Mouse (Mus musculus): ENCODE data around the gene Clpb.

Gene Clpb

DNA sequence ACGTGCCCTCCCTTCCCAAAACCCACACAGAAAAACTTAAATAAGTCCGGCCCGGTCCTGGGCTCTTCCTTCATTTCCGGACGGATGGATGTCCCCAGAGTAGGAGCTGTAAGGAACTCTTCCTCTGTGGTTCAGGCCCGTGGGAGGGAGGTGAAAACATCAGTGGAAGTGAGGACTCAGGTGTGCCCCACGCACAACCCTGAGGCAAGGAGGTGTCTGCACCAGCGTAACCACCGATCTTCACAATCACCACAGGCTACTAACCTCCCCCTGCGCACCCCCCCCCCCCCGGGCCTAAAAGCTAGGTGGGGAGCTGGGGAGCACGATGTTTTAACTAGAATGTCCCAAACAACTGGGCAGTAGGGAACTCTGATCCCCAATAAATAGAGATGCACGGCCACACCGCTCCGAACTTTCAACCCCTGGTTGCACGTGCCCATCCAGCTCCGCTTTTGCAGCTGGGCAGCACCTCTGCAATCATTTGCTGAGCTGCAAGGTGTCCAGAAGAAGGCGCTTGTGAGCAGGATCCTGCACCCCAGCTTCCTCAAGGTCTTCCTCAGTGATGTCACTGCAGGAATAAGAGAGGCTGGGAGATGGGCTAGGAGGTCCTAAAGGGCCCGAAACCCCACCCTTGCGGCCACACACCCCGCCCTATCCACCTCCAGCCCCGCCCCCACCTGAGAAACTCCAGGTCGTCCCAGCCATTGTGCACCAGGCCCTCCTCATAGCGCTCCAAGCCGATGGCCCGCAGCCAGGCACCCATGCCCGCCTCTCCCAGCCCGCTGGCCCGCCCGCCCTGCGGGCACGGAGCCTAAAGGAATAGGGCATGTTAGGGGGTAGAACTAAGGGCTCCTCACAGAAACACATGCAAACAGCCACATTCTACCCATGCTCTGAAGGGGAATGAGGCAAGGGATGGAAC is 159.7 kb downstream of the Clpb start:
- no peak for DNase-seq

DNA sequence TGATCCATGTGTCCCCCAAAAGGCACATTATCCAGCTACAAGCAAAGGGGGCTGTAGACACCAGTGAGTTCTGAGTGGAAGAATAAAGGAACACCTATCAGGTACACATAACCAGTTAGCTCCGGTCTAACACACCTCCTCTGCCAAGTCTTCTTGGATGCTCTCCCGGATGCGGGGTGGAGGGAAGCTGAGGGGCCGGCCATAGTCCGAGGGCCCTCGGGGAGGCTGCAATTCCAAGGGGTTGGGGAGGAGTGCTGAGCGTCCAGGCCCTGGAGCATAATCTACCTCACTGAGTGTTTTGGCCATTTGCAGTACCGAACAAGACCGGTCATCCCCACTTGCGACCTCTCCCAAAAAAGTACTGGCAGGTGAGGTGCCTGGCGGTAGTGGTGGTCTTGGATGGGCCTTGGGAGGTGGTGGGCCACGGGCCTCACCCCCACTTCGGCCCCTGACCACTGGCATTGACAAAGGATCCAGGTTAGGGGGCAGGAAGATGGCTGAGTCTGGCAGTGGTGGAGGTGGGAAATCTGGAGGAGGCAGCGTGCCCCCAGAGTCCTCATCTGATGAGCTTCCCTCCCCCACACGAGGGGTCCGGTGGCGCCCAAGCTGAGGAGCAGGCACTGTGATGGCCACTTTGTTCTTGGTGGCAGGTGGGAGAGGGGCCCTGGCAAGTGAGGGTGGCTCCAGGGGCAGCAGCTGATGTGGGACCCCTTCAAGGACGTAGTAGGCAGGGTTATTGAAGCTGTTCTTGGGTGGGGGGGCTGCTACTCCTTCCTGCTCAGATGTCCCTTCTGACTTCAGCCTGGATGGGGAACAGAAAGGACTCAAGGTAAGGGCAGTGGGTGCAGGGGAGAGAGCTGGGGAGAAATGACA is 160.6 kb downstream of the Clpb start:
- DNase-seq: no peak

DNA sequence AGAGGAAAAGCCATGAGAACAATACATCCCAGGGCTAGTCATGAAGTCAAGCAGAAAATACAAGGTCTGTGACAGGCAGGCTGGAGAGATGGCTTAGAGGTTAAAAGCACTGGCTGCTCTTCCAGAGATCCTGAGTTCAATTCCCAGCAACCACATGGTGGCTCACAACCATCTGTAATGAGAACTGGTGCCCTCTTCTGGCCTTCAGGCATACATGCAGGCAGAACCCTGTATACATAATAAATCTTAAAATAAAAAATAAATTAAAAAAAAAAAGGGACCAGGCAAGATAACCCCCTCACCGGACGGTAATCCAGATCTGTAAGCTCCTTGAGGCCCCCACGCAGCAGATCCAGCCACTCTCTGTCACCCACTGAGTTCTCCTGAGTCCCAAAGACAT is 166.9 kb downstream of the Clpb start:
- no peak for DNase-seq

DNA sequence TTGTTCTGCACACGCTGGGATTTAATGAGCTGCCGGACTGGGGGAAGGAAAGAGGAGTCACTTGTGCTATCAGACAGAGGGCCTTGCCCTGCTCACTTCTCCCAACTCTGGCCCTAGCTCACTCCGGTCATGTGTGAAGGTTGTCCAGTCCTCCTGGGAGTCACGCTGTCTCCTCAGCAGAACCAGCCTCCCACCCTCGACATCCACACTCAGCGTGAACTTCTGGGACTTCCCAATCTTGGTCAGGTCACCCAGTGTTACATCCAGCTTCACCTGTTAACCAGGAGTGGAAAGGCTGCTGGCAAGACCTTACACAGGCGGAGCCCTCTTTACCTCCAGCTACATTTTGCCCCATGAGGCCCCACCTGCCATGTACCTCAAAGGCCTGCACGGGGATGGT is 168.0 kb downstream of the Clpb start:
- DNase-seq: no peak

DNA sequence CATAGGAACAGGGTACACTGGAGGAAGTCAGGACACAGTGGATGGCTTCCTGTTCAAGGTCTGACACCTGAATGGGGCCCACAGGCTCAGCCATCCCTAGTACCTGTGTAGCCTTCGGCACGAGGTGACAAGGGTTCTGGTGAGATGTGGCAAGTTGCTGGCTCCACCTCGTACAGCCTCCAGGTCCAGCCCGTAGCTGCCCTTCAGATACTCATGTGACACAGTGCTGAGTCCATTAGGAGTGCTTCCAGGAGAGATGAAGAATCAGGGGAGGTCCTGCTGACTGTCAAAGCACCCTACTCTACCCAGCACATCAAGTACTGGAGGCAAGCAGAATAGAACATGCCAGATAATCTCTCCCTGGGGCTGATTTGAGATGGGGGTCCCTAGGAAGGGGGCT is 168.9 kb downstream of the Clpb start:
- DNase-seq: no peak

DNA sequence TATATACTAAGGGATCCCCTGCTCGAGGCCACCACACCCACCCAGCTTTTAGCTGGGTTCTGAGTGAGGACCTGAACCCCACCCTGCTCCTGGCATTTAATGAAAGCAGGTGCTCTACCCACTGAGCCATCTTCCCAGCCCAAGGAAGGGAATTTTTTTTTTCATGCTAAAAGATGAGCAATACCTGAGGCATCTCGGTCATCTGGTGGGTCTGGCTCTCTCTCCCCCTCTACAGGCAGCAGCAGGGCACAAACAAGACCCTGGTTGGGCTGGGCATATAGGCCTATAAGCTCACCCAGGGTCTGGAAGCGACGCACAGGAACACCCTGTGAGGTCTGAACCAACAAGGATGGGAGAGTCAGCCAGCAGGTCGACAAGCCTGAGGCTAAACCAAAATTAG is 169.9 kb downstream of the Clpb start:
- DNase-seq: no peak

DNA sequence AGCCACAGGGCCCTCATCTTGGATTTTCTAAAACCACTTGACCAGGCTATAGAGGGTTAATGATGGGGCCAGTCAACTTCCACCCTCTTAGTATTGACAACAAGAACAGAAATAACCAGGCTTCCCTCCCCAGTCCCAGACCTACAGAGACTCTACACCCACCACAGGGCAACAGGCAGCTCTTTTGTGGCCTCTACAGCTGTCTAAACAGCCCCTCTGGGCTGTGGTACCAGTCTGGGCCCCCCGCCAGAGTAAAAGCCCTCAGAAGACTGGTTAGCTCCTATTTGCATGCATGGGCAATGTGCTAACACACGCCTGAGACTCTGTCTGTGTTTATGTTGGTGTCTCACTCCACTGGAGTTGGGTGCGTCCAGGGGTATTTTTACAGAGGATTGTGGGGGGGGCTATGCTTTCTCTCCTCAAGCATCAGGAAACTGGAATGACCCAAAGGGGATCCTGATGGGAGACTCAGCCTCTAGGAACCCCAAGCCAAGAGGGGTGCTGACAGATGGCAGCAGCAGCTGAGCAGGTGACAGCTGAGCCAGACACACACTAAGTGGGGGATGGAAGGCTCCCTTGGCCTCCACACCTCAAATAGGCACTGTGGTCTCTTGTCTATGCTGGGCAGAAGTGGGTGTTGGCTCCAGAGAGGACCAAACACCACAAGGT is 170.6 kb downstream of the Clpb start:
- no peak for DNase-seq

DNA sequence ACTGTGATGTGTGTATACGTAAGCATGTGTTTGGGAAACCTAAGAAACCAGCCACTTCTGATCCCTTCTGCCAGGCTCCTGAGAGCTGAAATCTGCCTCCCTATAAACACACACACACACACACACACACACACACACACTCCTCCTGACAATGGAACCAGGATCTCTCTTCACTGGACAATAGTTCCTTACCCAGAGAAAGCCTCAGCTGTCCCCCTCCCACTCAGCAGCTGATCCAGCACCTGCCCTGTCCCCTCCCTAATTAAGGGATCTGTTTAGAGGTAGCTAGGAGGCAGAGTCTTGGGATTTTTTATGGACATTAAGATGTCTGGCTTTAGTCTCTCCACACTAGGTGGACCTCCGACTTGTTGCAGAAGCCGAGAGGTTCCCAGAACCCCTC is 171.5 kb downstream of the Clpb start:
- no peak for DNase-seq

DNA sequence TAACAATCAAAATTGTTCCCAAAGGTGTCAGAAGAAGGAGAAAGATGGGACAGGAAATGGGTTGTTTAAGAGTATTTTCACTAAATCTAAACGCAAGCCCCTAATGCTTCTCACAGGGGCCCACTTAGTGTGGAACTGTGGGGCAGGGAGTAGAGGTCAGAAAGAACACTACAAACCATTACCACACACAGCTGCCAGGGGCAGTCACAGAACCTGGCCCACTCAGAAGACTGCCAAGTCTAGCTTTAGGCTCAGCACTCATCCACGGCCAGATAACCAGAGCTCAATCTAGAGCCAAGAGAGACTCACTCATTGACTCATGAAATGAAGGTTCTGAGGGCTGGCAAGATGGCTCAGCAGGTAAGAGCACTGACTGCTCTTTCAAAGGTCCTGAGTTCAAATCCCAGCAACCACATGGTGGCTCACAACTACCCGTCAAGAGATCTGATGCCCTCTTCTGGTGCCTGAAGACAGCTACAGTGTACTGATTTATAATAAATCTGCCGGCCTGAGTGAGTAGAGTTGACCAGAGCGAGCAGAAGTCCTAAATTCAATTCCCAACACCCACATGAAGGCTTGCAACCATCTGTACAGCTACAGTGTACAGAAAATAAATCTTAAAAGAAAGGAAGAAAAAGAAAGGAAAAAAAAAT is 172.2 kb downstream of the Clpb start:
- no peak for DNase-seq

DNA sequence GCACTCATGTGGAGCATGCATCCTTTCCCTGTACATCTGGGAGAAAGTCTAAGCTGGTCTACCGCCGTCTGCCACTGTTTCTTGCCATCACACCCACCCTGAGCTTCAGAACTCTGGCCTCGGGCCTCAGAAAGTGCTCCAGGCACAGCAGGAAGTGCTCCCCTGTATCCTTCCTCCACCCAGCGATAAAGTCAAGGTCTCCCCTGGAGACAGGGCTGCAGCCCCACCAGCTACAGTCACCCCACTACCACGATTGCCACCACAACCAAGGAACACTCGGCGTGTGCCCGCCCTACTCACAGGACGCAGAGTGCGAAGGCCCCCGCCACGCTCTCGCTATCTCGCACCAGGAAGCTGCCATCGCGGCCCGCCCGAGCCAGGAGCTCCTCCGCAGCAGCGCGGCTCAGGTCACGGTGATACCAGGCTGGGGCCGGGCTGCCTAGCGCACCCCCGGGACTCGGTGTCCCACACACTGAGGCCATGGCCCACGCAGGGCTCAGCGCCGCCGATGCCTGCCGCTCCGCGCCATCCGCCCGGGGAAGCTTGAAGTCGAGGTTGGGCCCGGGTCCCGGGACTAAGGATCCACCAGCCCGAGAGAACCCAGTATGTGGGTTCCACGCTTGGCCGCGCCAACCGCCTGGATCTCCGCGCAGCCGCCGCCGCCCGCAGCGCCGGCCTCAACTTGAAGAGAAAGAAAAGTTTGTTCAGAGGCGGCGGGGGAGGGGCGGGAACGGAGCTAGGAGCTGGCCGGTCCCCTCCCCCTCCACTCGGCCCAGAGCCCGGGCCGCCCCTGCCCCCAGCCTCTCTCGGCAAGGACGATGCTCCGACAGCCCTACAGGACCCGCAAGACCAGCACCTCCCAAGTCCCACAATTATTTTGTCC is 173.1 kb downstream of the Clpb start:
- DNase-seq: peak; percentile 28

DNA sequence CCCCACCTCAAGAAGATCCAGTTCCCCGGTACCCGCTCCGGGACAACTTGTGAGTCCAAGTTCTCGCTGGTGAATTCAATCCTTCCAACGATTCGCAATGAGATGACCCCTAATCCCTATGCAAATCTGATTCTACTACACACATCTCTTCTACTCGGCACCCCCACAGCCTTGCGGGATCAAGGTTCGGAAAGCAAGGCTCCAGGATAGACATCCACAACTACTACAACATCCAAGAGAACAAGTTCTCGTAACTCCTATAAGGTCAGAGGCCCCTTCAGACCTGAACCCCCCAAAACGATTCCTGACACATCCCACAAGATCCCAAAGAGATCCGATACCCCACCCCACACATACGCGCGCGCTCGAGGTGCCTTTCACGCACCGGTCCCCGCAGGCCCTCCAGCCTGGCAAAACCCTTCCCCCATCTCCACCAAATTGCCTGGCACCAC is 173.7 kb downstream of the Clpb start:
- no peak for DNase-seq

DNA sequence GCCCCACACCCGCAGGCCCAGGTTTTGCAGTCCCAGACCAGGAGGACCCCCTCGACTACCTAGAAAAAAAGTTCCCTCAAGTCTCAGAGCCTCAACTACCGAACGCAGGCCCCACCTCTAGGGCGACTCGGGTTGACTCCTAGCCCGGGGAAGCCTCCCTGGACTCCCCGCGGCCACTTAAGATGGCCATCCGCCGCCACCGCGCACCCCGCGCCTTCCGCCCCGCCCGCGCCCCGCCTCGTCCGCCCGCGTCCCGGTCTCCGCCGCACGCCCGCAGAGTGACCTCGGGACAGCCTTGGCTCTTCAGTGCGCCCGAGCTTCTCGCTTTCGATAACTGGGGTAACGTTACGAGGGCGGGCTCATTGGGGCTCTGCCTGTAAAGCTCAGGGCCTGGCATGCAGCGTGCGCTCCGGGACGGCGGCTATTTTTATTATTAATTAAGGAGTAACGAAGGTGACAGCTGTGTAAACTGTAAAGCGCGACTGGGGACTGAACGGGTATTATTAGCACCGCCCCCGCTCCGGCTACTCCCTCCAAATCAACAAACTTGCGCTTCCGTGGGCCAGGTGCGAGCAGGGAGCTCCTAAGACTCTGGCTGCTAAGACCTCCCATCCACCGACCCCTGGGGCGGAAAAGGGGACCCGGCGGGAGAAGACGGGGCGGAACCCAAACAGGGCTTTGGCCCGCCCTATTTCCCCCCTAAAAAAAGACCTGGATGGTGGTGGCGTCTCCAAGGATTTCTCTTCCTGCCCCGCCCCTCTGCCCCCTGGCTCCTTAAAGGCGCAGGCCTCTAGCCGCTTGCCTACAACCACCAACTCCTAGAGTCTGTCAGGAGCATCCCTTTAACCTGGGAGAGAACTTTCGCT is 174.4 kb downstream of the Clpb start, which contains the start of gene Inppl1:
TSS of gene Inppl1 (minus strand) at position 624 of the 866 bp plus-strand sequence.
- peak; percentile 83 for DNase-seq

DNA sequence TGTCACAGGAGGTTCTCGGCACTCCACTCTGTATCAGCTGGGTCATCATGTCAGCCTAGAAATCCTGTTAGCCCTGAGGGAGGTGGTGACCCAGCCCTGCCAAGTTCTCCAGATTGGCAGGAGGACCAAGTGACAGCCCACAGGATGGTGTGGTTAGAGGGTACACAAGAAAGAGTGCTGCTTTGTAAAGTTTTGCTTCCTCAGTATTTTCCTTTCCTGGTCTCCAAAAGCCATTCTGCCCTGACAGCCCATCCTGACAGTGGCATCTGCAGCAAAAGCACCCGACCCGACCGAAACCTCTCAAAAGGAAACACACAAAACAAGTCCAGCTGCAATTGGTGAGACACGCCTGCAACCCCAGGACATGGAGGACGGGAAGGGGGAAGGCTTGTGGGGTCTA is 180.8 kb downstream of the Clpb start:
- DNase-seq: no peak

Data from cerebellum, adult 8-10 months (tissue).